Mouse (Mus musculus) R1 (cell line): Measurements from ENCODE around the gene Sms.

Experiments used
- DNase-seq: peaks from one replicate; pipeline ENCODE4 v3.0.0-alpha.2; 2018; ENCODE audit warnings: low read depth, low spot score

The Sms gene

GRCm38 (mm10) chrX:157491944-157492726, at the start of gene Sms:
Gene Sms, minus strand, starts transcription at chrX:157492287.
- peak; percentile 88 for DNase-seq

DNA sequence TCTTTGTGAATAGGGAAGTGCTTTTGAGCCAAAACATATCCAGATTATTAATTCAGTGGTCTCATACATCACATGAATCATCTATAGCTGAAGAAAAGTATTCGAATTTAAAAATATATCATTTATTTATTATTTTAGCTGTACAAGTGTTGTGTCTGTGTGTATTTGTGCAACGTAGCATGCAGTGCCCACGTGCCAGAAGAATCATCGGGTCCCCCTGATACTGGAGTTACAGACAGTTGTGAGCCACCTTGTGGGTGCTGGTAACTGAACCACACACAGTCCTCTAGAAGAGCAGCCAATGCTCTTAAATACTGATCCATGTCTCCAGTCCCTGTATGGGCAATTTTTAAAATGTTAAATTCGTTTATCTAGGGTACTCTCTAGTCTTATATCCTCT, 14.3 kb upstream of the Sms start:
- no peak for DNase-seq

- no peak for DNase-seq
Observed at GRCm38 (mm10) chrX:157504506-157504905, 12.4 kb upstream of the Sms start.

- DNase-seq, result no peak
Observed at GRCm38 (mm10) chrX:157501871-157502270, 9.8 kb upstream of the Sms start.

GRCm38 (mm10) chrX:157500004-157500403, 7.9 kb upstream of the Sms start:
- no peak for DNase-seq

DNA sequence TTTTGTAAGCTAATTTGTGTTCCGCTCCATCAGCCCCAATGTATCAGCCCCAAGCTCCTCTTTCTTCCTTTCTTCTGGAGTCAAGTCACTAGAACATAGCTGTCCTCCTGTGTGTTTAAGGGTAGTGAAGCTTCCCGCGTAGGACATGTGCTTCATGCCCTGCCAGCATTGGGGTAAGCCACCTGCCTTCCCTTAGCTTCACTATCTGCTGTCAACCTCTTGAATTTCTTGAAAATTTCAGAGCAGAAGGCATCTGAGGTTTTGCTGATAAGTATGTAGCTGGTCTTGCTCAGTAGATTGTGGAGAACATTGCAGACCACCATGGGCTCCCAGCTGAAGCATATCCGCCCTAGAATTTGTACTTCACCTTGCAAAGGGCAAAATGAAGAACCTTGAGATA, 1.1 kb upstream of the Sms start:
- no peak for DNase-seq

GRCm38 (mm10) chrX:157491145-157491935, 747 bp downstream of the Sms start:
- DNase-seq, result no peak

DNA sequence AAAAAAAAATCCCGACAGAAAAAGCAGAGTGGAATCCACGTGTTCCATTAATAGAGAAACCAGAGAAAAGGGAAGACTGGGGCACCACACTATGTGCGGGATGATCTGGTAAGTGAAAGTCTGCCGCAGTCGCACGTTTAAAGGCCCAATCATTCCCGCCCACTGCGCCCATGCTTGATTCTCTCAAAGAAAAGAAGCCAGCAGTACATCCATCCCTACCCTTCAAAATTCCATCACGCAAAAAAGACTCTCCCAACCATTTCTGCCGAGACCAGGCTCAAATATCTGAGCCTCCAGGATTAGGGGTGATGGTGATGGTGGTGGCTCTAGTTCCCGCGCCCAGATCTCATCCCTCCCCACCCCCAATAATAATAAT, 1.3 kb downstream of the Sms start:
- DNase-seq, result no peak

DNA sequence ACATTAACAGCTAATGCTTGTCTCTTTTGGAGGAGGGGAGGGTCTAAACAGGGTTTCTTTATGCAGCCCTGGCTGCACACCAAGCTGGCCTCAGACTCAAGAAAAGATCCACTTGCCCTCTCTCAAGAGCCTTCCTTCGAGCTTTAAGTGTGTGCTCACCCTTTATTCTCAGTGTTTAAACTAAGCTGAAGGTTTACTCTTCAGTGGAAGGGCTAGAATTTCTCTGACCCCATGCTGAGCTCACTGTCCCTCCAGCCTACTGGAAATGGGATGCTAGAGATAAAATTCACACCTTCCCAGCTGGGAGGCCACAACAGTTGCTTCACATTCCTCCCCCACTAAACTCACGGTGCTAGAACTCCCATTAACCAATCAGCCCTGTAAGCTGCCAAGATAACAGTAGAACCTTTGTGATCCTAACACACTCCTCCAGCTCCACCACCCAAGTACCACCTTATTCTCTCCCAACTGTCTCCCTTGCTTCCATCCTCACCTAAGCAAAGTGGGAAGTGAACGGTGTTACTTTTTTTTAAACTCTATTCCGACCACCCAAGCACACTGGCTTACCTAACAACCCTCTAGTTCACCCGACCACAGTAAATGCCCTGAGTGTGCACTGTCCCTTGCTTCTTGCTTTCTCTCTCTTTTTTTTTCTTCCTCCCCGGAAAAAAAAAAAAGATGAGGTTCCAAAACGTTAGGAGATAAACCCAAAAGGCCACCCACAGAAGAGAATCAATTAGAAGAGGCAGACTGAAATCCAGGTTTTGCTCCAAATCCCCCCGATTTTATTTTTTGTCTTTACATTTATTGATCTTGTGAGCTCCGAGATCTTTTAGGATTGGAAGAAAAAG, 2.0 kb downstream of the Sms start:
- DNase-seq, result peak; percentile 52

DNA sequence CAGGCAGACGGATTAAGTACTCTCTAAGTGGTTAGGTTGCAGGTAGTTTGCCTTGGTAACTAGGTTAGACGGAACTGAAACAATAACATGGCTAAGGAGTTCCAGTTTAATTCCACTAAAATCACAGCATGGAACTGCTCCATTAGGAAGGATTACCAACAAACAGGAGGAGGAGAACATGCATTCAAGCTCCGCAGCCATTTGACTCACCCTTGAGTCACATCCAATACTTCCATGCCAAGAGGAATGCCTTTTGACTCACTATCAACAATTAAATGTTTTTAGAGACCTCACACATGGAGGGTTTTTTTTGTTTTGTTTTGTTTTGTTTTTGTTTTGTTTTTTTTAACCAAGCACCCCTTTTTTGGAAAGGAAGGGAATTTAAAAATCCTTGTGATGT, 3.3 kb downstream of the Sms start:
- DNase-seq, result no peak

- peak; percentile 53 for DNase-seq
Observed at GRCm38 (mm10) chrX:157486765-157487164, 5.3 kb downstream of the Sms start.

- no peak for DNase-seq
Observed at GRCm38 (mm10) chrX:157482842-157483241, 9.2 kb downstream of the Sms start.

DNA sequence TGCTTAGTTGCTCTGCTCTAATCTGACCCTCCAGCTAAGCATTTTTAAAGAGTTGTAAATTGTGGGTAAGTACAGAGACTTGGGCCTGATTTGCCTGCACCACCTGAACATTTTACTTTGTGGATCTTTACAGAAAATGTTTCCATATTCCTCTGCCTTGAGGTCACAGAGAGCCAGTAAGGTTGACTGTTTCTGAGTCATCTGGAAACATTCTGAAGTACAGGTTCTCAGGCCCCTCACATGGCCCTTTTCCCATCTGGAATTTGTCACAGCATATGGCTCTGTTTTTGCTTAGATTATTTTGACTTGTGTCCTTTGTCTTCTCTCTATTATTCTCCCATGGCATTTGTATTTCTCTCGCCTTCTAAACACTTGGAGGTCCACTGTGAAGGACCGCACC, 10.2 kb downstream of the Sms start:
- DNase-seq, result no peak

DNA sequence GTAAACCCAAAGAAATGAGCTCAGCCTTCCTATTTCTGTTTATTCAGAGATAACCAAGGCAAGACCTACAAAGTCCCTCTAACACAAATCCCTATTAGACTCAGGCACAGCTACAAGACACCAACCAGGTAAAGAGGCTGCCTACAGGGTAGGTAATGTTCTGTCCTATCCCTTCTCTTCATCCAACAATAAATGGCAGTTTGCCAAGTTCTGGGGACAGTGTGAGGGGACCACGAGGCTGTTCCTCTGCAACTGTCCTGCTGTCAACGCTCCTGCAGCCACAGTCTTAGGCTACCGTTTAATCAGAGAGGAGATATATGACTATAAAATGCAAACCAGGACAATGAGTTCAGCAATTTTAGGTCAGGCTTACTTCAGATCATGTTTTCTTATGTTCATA, 14.8 kb downstream of the Sms start:
- no peak for DNase-seq

DNA sequence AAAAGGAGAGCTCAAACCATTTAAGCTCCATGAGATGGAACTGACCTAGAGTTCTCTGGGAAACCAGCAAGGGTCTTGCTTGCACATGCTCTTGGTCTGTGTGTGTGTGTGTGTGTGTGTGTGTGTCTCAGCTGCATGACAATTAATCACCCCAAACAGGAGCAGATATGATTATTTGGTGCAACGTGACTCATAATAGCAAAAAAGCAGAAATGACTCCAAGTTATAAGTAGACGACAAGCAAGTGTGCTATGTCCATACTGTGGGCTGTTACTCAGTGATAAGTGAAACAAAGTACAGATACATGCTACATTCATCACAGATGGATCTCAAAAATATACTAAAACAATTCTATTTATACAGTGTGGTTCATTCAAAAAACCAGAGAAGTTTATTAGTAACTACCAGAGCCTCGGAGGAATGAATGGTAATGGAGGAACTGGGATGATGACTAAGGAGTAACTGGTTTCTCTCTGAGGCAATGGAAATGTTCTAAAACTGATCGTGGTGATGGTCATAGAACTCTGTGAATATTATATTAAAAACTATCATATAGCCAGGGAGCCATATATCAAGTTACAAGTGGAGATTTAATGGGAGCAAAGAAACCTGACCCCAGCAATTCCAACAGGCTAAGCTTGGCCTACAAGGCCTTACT, 15.8 kb downstream of the Sms start:
- DNase-seq, result no peak

DNA sequence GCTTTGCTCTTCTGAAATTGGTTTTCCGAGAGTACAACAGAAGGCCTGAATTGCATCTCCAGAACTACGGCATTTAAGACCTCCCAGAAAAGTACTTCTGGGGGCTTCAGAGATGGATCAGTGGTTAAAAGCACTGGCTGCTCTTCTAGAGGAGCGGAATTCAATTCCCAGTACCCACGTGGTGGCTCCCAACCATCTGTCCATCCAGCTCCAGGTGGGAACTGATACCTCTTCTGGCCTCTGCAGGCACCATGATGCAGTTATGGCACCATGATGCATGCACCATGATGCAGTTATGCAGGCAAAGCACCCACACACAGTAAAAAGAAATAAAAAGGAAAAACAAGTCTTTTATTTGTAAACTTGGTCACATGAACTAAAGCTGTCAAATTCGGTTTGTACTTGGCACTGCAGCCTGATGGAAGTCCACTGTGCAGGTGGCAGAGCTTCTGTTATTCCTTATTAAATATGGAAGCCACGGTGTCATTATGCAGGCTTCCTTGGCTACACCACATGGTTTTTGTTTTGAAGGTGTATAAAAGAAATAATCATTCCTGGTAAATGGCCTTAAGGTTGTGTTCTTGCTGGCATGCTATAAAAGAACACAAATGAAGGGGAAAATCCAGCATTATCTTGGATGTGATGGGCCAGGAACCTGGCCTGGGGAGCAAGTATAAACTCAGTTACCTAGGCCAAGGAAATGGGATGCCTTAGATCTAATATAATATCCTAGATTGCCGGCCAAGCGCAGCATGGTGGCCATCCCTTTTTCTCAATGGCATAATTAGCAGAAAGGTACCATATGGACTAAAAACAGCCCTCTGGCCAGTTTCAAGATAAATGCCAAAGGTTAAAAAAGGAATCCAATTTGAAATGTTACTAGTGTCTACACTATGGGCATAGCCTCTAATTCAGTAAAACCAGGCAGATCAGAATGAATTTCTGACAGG, 20.1 kb downstream of the Sms start:
- DNase-seq, result no peak

DNA sequence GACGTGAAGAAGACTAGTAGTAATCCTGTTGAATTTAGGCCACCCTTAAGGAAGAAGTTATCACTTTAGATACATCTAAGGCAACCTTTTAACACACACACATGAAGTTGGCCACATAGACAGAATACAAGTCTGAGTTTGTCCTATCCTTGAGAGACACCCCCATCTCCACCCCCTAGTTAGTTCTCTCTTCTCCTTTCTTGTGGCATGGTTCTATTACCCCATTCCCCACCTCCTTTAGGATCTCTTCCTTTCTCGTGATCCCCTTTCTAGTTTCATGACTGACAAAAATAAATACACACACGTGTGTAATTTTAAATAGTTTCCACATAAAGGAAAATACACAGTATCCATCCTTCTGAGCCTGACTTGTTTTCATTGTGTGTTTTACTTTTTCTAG, 23.3 kb downstream of the Sms start:
- no peak for DNase-seq

DNA sequence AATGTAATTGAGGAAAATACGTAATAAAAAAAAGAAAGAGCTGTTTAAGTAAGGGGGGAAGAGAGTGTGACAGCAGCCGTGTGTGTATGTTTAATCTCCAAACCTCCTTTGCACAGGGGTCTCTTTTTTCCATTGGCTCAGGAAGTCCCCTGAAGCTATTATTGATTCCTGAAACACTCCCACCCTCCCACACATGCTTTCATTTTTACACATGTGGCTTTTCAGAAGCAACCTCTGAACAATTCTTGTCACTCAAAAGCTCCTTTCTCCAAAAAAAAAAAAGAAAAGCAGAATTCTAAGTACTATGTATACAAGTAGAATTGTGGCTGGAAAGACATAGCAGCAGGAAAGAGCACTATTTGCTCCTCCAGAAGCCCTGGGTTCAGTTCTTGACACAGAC, 24.0 kb downstream of the Sms start:
- no peak for DNase-seq

GRCm38 (mm10) chrX:157465949-157466348, 26.1 kb downstream of the Sms start:
- DNase-seq, result no peak

- peak; percentile 17 for DNase-seq
Observed at GRCm38 (mm10) chrX:157462716-157463115, 29.4 kb downstream of the Sms start.

DNA sequence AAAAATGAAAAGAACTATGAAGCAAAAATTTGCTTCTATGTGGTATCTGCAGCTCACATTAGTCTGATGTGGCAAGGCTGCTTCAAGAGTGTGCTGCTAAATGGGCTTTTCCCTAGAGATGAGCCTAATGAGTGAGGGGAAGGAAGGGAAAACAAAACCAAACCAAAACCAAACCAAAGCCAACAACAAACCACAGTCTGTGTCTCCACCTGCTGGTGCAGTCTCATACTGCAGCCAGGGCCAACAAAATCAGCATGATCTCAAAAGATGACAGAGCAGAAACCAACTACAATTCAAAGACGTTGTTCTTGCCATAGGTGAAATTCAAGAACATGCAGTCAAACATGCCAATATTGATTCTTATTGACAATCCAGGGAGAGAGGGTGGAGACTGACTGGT, 37.7 kb downstream of the Sms start:
- DNase-seq, result peak; percentile 61
